Mouse (Mus musculus) inflammation-experienced regulatory T-cells, adult 6 months (primary cell): ENCODE data around the gene Cbr4. TPM values are rescaled to one million over a fixed set of nuclear protein-coding genes. Genes with fewer than 3 reads are reported as not detected.

ENCODE experiments used
- ATAC-seq: one replicate; pipeline ENCODE4 v1.8.0; 2017
- polyA plus RNA-seq, 3 experiments: library from polyadenylated mRNA; unstranded; fragments of 100-300 nt; shearing (Covaris generic); gene quantifications; one replicate each; pipeline ENCODE4 v1.2.1; 2017

Cbr4 gene
- polyA plus RNA-seq, 3 experiments from 2014 or later, result 19.9 to 25.3 (median 23.4) TPM

- ATAC-seq, result no peak
Measured at GRCm38 (mm10) chr8:61497110-61497509, 9.6 kb downstream of the Cbr4 start.

DNA sequence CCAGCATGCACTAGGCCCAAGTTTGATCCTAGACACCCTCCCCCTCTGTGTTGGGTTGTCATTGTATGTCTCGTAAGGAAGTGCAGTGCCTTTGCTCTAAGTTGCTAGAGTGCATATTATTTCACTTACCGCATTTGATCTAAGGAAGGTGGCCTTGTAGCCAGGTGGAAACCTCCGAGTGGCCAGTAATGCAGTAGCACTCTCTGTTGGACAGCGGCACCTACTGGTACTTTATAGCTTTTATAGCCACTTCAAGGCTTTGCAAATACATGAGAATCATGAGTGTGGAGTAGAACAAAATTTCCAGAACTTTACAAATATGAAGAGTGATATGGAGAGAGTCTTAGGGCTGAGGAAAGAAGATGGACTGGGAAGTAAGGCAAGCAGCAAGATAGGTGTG lies 11.5 kb downstream of the Cbr4 start:
- ATAC-seq, result no peak

GRCm38 (mm10) chr8:61500914-61501313 lies 13.4 kb downstream of the Cbr4 start:
- ATAC-seq, result no peak

GRCm38 (mm10) chr8:61502277-61502676 lies 14.7 kb downstream of the Cbr4 start:
- no peak for ATAC-seq

DNA sequence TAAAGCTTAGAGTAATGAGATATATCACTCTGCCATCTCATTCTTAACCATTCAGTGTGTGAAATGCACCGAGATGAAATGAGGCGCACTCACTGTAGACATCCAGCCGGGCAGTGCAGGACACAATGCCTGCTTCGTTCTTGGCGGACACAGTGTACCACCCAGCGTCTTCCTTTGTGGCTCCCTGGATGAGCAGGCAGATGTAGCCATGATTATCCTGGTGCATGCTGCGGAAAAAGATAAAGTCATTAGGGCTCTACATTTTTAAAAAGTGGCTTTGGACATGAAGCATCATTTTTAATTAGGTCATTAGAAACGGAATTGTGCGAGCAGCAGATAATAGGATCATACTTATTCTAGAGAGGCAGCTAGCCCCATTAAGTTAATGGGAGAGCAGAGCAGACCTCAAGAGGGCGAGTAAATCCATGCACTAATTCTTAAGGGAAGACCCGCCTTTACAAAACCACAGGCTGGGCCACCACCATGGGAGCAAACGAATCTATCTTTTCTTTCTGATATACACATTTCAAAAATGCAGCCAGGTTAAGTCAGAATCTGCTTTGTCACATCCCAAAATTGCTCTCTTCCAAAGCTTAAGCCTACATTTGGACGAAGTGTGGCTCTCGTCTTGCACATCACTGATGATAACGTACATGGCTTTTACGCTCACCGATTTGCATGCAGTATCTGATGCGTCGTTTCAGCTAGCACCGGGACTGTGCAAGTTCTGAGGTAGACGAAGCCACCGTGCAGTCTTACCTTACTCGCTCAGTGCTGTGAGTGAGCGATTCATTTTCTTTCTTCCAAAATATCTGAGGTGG lies 27.8 kb downstream of the Cbr4 start:
- ATAC-seq, result no peak

- ATAC-seq, result peak; percentile 87
Measured at GRCm38 (mm10) chr8:61515931-61516744, 28.6 kb downstream of the Cbr4 start.

GRCm38 (mm10) chr8:61516745-61517501 lies 29.4 kb downstream of the Cbr4 start:
- no peak for ATAC-seq

DNA sequence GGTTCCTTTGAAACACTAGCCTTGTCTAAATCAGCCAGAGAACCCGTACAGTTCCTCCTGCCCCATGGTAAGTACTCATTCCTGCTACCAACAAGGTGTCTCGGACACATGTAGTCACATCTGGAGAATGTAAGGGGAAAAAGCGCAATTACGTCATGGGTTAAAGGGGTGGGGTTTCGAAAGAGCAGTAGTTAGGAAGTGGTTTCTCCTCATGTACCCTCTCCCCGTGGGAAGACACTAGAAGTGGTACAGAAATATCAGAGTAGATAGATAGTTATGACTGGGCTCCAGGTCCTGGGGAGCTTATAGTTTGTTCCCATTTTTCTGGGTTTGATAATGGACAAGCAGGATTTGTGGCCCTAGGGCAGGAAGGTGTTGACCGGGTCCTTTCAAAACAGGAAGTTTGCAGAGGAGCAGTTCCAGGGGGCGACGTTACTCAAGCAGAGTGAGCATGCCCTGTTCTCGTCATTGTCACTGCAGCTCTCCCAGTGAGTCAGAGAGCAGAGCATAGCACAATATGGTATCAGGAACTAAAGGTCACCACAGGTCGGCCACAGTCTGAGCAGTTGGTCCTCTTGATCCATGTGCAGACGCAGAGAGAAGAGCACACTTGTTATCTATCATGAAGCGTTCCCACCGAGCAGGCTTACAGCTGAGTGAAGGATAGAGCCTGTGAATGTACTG lies 30.1 kb downstream of the Cbr4 start:
- ATAC-seq, result peak; percentile 47

DNA sequence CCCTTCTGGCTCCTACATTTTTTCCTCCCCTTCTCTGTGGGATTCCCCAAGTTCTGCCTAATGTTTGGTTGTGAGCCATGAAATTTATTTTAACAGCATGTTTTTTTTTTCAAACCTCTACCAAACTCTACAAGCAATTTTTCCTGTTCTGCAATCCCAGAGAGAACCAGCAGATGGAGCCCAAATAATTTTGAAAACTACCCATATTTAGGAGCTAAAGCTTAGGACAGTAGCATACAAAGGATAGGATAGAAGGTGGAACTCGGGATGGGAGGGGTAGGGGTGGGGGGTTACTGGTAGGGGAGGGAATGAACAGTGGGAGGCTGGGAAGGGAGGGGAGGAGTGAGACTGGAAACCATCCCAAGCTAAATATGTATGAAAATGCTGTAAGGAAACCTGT lies 34.6 kb downstream of the Cbr4 start:
- ATAC-seq, result no peak

- no peak for ATAC-seq
Measured at GRCm38 (mm10) chr8:61527037-61527436, 39.5 kb downstream of the Cbr4 start.

- ATAC-seq, result no peak
Measured at GRCm38 (mm10) chr8:61528197-61528596, 40.7 kb downstream of the Cbr4 start.

DNA sequence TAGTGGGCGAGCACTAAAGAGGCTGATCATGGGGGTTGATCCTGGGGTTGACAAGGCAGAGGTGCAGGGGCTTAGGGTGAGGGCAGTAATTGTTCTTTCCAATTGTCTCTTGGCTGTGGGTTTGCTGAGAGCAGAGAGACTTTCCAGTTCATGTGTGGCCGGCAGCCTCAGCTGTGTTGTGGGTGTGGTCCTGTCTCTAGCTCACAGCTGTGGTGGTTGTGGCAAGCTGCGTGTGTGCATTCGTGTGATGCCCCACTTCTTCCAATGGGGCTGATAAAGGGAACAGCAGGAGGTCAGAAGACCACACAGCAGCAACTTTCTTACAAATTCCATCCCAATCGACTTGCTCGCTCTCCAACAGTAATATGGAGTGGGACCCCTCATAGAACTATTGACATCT lies 41.1 kb downstream of the Cbr4 start:
- no peak for ATAC-seq

DNA sequence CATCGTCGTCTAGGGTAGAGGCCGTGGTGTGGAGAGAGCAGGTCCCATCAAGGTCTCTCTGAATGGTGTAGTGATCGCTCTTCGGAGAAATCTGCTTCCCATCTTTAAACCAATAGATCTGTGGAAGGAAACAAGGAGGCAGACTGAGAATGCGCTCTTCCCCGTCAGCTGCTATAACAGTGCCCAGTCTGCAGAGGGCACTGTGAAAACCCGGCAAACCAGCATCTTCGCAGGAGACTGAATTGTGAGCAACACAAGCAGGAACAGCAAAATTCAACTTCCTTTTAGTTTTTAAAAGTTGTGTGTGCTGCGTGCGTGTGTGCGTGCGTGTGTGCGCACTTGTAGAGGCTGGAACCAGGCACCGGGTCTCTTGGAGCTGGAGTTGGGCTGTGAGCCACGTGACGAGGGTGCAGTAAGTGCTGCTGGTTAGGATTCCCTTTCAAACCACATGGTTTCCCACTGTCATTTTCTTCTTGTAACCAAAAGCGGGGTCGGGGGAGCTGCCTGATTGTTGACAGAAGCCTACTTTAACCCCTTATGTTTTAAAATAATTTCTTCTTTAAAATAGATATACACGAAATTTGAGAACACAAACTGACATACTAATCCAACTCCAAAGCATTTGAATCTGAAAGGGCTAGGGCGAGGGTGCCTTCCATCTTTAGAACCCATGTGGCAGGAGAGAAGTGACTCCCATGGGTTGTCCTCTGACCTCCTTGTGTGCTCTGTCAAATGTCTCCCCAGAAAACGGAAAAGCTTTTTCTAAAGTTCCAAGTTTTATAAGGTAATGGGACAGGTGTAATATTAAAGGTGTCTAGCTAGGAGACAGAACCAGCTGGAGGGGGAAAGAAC lies 44.6 kb downstream of the Cbr4 start:
- no peak for ATAC-seq

GRCm38 (mm10) chr8:61532831-61533230 lies 45.3 kb downstream of the Cbr4 start:
- ATAC-seq, result no peak

DNA sequence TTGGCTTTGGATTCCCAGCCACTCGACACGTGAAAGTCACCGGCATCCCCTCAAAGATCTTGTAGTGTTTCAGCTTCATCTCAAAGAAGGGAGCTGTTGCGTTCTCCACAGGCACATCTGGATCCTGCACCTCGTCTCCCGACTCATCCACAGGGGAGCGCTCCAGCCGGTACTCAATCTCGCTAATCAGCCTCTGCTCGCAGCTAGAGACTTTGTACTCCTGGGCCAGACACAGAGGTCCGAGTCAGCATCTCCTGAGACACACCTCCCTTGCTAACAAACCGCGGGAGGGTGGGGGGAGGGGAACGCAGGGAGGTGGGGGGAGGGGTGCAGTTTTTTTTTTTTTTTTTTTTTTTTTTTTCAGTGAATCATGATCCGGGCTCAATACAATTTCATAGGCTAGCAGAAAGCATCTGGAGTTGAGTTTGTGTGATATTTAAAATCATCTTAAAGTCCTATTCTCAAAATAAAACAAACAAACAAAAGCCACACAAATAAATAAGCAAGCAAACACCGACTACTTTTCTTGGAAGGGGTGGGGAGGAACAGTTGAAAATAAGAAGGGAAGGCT lies 45.9 kb downstream of the Cbr4 start:
- ATAC-seq, result no peak

DNA sequence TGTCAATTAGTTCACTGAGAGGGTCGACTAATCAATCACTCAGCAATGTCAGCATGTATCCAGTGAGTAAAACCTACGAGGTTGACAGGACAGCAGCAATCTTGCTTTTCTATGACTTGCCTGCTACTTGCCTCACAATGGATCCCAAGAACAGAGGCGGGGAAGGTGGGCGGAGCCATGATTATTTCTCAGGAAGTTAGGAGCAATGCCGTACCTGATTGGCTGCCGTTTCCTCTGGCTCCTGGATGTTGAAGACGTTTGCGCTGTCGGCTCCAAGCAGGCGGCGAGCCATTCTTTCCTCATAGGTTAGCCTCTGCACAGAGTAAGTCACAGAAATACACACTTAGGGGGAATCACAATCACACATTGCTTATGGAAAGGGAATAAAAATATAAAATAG lies 47.9 kb downstream of the Cbr4 start:
- no peak for ATAC-seq

- ATAC-seq, result no peak
Measured at GRCm38 (mm10) chr8:61537471-61537870, 49.9 kb downstream of the Cbr4 start.

DNA sequence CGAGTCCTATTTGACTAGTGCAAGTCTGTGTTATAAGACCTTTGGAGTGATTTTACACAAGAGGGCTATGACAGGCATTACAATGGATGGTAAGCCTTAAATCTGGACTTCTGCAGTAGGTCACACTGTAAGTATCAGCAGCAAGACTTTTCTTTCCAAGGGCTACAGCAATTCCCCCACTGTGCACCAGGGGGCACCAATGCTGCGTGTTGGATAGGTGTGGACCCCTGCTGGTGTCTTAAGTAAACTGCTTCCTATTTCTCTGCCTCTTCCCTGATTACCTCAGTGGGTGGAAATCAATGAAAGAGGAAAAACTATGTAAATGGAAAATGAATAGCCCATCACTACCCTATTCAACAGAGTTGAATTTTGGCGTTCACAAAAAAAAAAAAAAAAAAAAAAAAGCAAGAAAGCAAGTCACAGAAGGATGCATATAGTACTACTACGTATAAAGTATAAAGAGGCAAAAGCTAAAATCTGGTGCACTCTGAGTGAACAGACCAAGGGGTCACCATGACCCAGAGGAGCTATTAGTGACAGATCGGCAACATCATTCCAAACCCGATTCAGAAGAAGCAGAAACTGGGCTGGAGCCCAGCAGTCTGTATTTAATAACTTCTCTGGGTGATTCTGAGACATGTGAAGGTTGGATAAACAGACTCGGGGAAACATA lies 52.4 kb downstream of the Cbr4 start:
- peak; percentile 98 for ATAC-seq

DNA sequence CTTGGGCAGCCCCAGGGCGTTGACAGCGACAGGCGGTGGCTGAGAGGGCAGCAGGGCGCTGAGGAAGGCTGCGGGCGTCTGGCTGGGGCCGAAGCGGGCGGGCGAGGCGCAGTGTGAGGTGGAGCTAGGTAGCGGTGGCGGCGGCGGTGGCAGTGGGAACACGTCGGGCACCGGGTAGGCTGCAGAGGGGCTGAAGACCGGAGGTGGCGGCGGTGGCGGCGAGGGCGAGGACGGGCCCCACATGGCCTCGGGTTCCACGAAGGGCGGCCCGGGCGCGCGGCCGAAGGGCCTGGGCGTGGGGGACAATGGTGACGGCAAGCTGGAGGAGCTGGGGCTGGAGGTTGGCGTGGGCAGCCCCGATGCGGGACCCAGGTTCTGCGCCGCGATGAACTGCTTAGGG lies 62.1 kb downstream of the Cbr4 start:
- no peak for ATAC-seq

- ATAC-seq, result no peak
Measured at GRCm38 (mm10) chr8:61550006-61550748, 62.6 kb downstream of the Cbr4 start.
